Mouse (Mus musculus) CH12.LX (cell line): ENCODE results near the gene Tlnrd1. TPM values are rescaled to one million over a fixed set of nuclear protein-coding genes. Genes with fewer than 3 reads are reported as not detected.

ENCODE experiments used
- DNase-seq: peaks from one replicate; pipeline ENCODE4 v3.0.0-alpha.2; 2013; ENCODE audit errors: extremely low read depth
- H3K27ac ChIP-seq: 2 replicates; pipeline ENCODE4 v1.5.1; 2012; ENCODE audit warnings: low read depth, mild to moderate bottlenecking, control low read depth, moderate library complexity; ENCODE audit not compliant: insufficient read depth
- H3K27me3 ChIP-seq: replicated peaks from 2 replicates; pipeline ENCODE3; 2012; ENCODE audit warnings: inconsistent platforms
- H3K36me3 ChIP-seq, 2 experiments: replicated peaks in 1 of 2; 2 replicates each; pipeline versions ENCODE3 to v1.6.1; 2012; ENCODE audit warnings: inconsistent platforms in 1 of 2, low read length in 1 of 2, mild to moderate bottlenecking in 1 of 2, mixed read lengths in 1 of 2, moderate library complexity in 1 of 2; ENCODE audit not compliant: control insufficient read depth in 1 of 2, insufficient read depth in 1 of 2
- H3K4me1 ChIP-seq, 2 experiments: 2 replicates each; pipeline ENCODE4 v1.6.1; 2012; ENCODE audit warnings: inconsistent platforms in 1 of 2, moderate library complexity in 1 of 2; ENCODE audit not compliant: insufficient read depth in 2 of 2, control insufficient read depth in 1 of 2
- H3K4me2 ChIP-seq: 2 replicates; pipeline ENCODE4 v1.6.1; 2012; ENCODE audit warnings: low read depth, mild to moderate bottlenecking, control low read depth; ENCODE audit not compliant: poor library complexity, insufficient read depth, severe bottlenecking
- H3K4me3 ChIP-seq, 3 experiments: fragments of 150-350 bp in 1 of 3; sonication (generic) in 1 of 3; replicated peaks in 1 of 3; 2 replicates each; pipeline versions ENCODE3 to v1.5.1; 2011 to 2012; ENCODE audit warnings: low read depth in 2 of 3, low read length in 2 of 3, mild to moderate bottlenecking in 2 of 3, moderate library complexity in 2 of 3, control low read depth in 1 of 3, improper control_type of control experiment in 1 of 3, inconsistent platforms in 1 of 3, mixed read lengths in 1 of 3; ENCODE audit not compliant: poor library complexity in 1 of 3
- H3K79me2 ChIP-seq: replicated peaks from 2 replicates; pipeline ENCODE4 v1.6.1; 2012; ENCODE audit warnings: mild to moderate bottlenecking, moderate library complexity; ENCODE audit not compliant: control insufficient read depth, poor library complexity, insufficient read depth, severe bottlenecking; ENCODE audit errors: extremely low read depth
- H3K9ac ChIP-seq: 2 replicates; pipeline ENCODE4 v1.6.1; 2012; ENCODE audit warnings: low read depth, mild to moderate bottlenecking, control low read depth, moderate library complexity; ENCODE audit not compliant: insufficient read depth
- H3K9me3 ChIP-seq: replicated peaks from 2 replicates; pipeline ENCODE3; 2012; ENCODE audit warnings: low read length, inconsistent platforms, mixed read lengths
- CTCF ChIP-seq, 2 experiments: IDR thresholded peaks in 1 of 2; conservative IDR thresholded peaks in 1 of 2; 2 replicates each; pipeline ENCODE4 v1.5.1; 2011 to 2012; ENCODE audit warnings: low read depth in 2 of 2, low read length in 2 of 2, improper control_type of control experiment in 1 of 2, inconsistent platforms in 1 of 2, mild to moderate bottlenecking in 1 of 2, moderate library complexity in 1 of 2
- E2F4 ChIP-seq: IDR thresholded peaks from 2 replicates; pipeline ENCODE4 v1.6.1; 2011; ENCODE audit warnings: low read depth, low read length, improper control_type of control experiment; ENCODE audit not compliant: insufficient replicate concordance
- EP300 ChIP-seq: IDR thresholded peaks from 2 replicates; pipeline ENCODE4 v1.6.1; 2011; ENCODE audit warnings: low read length, improper control_type of control experiment
- HCFC1 ChIP-seq: IDR thresholded peaks from 2 replicates; pipeline ENCODE4 v1.6.1; 2012; ENCODE audit warnings: low read depth, mild to moderate bottlenecking, inconsistent platforms, low read length, improper control_type of control experiment
- JUND ChIP-seq: conservative IDR thresholded peaks from 2 replicates; pipeline ENCODE4 v1.6.1; 2011; ENCODE audit warnings: low read depth, low read length, improper control_type of control experiment
- KAT2A ChIP-seq: IDR thresholded peaks from 2 replicates; pipeline ENCODE4 v1.6.1; 2012; ENCODE audit warnings: low read length, improper control_type of control experiment, inconsistent platforms; ENCODE audit not compliant: insufficient replicate concordance
- MEF2A ChIP-seq: IDR thresholded peaks from 2 replicates; pipeline ENCODE4 v1.6.1; 2014; ENCODE audit warnings: low read depth, mild to moderate bottlenecking, inconsistent platforms, low read length, improper control_type of control experiment, borderline replicate concordance
- NRF1 ChIP-seq: IDR thresholded peaks from 2 replicates; pipeline ENCODE4 v1.6.1; 2014; ENCODE audit warnings: low read depth, mild to moderate bottlenecking, inconsistent platforms, low read length, improper control_type of control experiment, moderate library complexity
- PAX5 ChIP-seq: IDR thresholded peaks from 2 replicates; pipeline ENCODE4 v1.6.1; 2012; ENCODE audit warnings: low read length, inconsistent platforms, mixed read lengths
- POLR2A ChIP-seq: IDR thresholded peaks from 2 replicates; pipeline ENCODE4 v1.6.1; 2011; ENCODE audit warnings: low read depth, mild to moderate bottlenecking, improper control_type of control experiment, low read length
- POLR2AphosphoS2 ChIP-seq: IDR thresholded peaks from 2 replicates; pipeline ENCODE4 v1.6.1; 2011; ENCODE audit warnings: low read depth, low read length, improper control_type of control experiment
- RAD21 ChIP-seq: IDR thresholded peaks from 2 replicates; pipeline ENCODE4 v1.6.1; 2011; ENCODE audit warnings: low read depth, mild to moderate bottlenecking, low read length, improper control_type of control experiment, moderate library complexity
- RCOR1 ChIP-seq: conservative IDR thresholded peaks from 2 replicates; pipeline ENCODE4 v1.6.1; 2012; ENCODE audit warnings: low read depth, mild to moderate bottlenecking, inconsistent platforms, low read length, improper control_type of control experiment
- SIN3A ChIP-seq: IDR thresholded peaks from 2 replicates; pipeline ENCODE4 v1.6.1; 2012; ENCODE audit warnings: low read length, improper control_type of control experiment, inconsistent platforms
- SMC3 ChIP-seq: IDR thresholded peaks from 2 replicates; pipeline ENCODE4 v1.6.1; 2011; ENCODE audit warnings: low read depth, low read length, improper control_type of control experiment
- UBTF ChIP-seq: IDR thresholded peaks from 2 replicates; pipeline ENCODE4 v1.6.1; 2012; ENCODE audit warnings: low read depth, mild to moderate bottlenecking, inconsistent platforms, low read length, improper control_type of control experiment, moderate library complexity
- ZC3H11A ChIP-seq: IDR thresholded peaks from 2 replicates; pipeline ENCODE4 v1.6.1; 2012; ENCODE audit warnings: low read depth, mild to moderate bottlenecking, inconsistent platforms, low read length, improper control_type of control experiment
- ZKSCAN1 ChIP-seq: IDR thresholded peaks from 2 replicates; pipeline ENCODE4 v1.6.1; 2012; ENCODE audit warnings: low read depth, inconsistent platforms, low read length, improper control_type of control experiment, borderline replicate concordance
- ZMIZ1 ChIP-seq: IDR thresholded peaks from 2 replicates; pipeline ENCODE4 v1.6.1; 2012; ENCODE audit warnings: low read depth, mild to moderate bottlenecking, inconsistent platforms, low read length, improper control_type of control experiment
- dilution Hi-C: fragments of 300-500 bp; cut with MboI; formaldehyde crosslinking; loops from 2 replicates; pipeline ENCODE4 v1.14.3; 2020; ENCODE audit warnings: low sequenced_read_pairs; ENCODE audit not compliant: extremely low pct_unique_long_range_greater_than_20kb, extremely low pct_ligation_motif_present
- in situ Hi-C: fragments of 300-500 bp; cut with MboI; formaldehyde crosslinking; loops from 3 replicates; pipeline ENCODE4 v1.14.3; 2019; ENCODE audit warnings: low sequenced_read_pairs, low pct_ligation_motif_present, low pct_unique_long_range_greater_than_20kb, mixed read lengths
- polyA plus RNA-seq: library from polyadenylated mRNA; unstranded; fragments of >175 nt; gene quantifications from 2 replicates; pipeline ENCODE4 v1.2.1, GENCODE M21; 2012; ENCODE audit warnings: low read depth; ENCODE audit not compliant: insufficient read length
- total RNA-seq, 2 experiments: library from RNA; depleted of rRNA; stranded (reverse); fragments of 300-350 nt in 1 of 2; fragments of >200 nt in 1 of 2; gene quantifications; 2 replicates each; pipeline ENCODE4 v1.2.3; 2012 to 2014

Gene Tlnrd1
- total and polyA plus RNA-seq, 3 experiments, result 5.5 to 15.6 (median 10.6) TPM

DNA sequence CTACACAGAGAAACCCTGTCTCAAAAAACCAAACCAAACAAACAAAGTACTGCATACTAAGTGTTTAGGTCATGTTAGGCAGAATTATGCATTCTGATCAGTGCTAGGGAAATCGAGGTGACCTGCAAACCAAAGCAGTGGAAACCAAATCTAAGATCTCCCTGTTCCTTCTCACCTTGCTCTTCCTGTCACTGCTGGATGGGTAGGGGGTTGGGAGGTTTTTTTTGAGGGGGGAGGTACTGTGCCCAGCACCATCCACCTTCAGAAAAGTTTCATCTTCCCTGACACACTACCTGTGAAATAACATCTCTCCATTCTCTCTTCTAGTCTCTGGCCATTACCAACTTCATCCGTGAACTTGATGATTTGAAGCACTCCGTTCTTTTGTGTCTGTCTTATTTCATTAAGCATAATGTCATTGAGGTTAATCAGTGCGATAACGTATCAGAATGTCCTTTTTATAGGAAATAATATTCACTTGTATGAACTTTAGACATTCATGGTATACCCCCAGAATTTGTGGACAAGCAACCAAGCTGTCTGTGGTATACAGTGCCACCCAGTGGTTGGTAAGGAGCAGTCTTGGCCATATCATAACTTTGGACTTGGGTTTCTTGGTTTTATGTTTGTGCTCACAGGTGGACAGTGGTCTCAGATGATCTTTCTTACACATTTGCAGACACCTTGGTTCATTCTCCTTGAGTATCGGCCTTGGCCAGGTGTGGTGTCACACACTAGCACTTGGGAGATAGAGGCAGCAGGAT, 2.4 kb upstream of the Tlnrd1 start:
- dilution Hi-C loops, result no loop called here

DNA sequence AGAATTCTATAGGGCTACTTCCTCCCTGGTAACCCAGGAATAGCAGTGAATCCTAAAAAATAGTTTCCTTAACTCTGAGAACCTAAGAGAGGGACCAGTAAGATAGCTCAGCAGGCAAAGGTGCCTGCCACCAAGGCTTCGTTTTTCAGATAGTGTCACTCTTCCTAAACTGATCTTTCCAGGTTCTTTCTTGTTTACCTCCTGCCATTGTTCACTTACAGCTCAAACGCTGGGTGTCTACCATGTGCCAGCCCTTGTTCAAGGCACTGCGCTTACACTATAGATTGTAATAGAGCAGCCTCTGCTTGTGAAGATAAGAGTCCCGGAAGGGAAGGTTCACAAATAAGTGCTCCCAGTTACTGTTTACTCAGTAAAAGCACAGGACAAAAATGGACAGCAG, 1.7 kb upstream of the Tlnrd1 start:
- no peaks in the 10 kb centered on the region for H3K27me3 ChIP-seq
- H3K4me3 ChIP-seq, result no peak overlapping the region
- in situ Hi-C loops, result loop anchor here (25.0 kb wide), 1 partner anchor 224 kb away; no protein-coding TSS in a partner anchor
- dilution Hi-C loops, result no loop called here
- no peak overlapping the region for H3K4me2 ChIP-seq
- peaks cover 18% of the 10 kb centered on the region for H3K79me2 ChIP-seq
- no peak for DNase-seq
- peaks cover 12% of the 10 kb centered on the region for H3K9me3 ChIP-seq
- H3K9ac ChIP-seq, result no peak overlapping the region
- peaks cover 8 to 44% of the 10 kb centered on the region in 2 experiments for H3K4me1 ChIP-seq
- TF ChIP-seq E2F4 (no peak), HCFC1 (no peak), KAT2A (no peak), JUND (no peak), ZC3H11A (no peak), EP300 (no peak), UBTF (no peak), NRF1 (no peak), MEF2A (no peak), POLR2A (no peak), SIN3A (no peak), RCOR1 (no peak), ZMIZ1 (no peak), PAX5 (no peak), ZKSCAN1 (no peak)
- peaks cover 0 to 12% of the 10 kb centered on the region in 2 experiments for H3K36me3 ChIP-seq
- no peak overlapping the region for H3K27ac ChIP-seq

More for the DNA sequence above, 2.4 kb upstream of the Tlnrd1 start:
- in situ Hi-C loops, result loop anchor here (25.0 kb wide), 1 partner anchor 224 kb away; no protein-coding TSS in a partner anchor
- peaks cover 13% of the 10 kb centered on the region for H3K79me2 ChIP-seq
- no peaks in the 10 kb centered on the region for H3K27me3 ChIP-seq
- peaks cover 0 to 12% of the 10 kb centered on the region in 2 experiments for H3K36me3 ChIP-seq
- peak; percentile 42 for DNase-seq
- H3K27ac ChIP-seq, result no peak overlapping the region
- TF ChIP-seq CTCF (conservative IDR thresholded peaks at IDR 0.05 in 1 of 2, IDR thresholded peaks at IDR 0.05 in 1 of 2; ENCODE audit: low read depth in 2 of 2, low read length in 2 of 2), result peak; percentile 59 to 80
- TF ChIP-seq POLR2AphosphoS2, result no peak
- peak; percentile 64 for TF ChIP-seq SMC3
- TF ChIP-seq RAD21, result peak; percentile 84
- TF ChIP-seq ZC3H11A, result no peak
- H3K9ac ChIP-seq, result no peak overlapping the region
- H3K4me1 ChIP-seq, result peaks cover 8 to 43% of the 10 kb centered on the region in 2 experiments
- H3K4me2 ChIP-seq, result no peak overlapping the region
- no peak overlapping the region for H3K4me3 ChIP-seq
- peaks cover 12% of the 10 kb centered on the region for H3K9me3 ChIP-seq
